Mouse (Mus musculus): ENCODE measurements around the gene Prrt3.

Prrt3 gene

GRCm38 (mm10) chr6:113501388-113502084 is at the start of gene Prrt3:
Prrt3 (minus strand) TSS chr6:113501931.
- no peak for DNase-seq (ENCODE audit: low spot score)

DNA sequence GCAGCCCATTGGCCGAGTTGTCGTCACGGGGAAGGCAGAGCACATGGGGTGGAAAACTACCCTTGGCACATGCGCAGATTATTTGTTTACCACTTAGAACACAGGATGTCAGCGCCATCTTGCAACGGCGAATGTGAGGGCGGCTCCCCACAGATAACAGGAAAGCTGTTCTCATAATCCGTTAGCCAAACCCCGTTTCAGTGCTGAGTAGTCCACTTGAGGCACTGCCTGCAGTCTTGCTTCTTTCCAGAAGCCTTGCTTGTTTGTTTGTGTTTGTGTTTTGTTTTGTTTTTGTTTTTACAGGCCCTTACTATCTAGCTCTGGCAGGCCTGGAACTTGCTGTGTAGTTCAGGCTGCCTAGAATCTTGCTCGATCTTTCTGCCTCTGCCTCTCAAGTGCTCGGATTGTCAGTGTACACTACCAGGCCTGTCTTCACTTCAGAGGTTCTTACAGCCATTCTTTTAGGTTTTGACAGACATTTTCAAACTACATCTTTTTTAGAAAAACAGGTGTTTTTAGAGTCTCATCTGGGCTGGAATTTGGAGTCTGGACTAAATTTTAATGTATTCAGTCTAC is 42.3 kb upstream of the Prrt3 start:
- DNase-seq (ENCODE audit: low spot score): no peak

DNA sequence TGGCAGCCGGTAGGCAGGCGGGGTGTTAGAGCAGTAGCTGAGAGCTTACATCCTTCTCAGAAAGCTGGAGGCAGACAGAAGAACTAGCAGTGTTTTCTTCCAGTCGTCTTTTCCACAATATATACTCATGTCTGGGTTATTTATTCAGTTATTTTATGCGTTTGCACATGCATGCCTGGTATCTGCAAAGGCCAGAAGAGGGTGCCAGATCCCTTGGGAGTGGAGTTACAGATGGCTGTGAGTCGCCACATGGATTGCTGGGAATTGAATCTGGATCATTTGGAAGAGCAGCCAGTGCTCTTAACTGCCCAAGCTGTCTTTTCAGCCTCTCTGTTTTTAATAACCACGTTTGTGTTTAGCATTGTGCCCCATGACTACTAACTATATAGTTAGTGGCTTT is 39.9 kb upstream of the Prrt3 start:
- DNase-seq (ENCODE audit: low spot score): no peak

- DNase-seq (ENCODE audit: low spot score): no peak
These were observed 33.2 kb upstream of the Prrt3 start for GRCm38 (mm10) chr6:113534886-113535285.

DNA sequence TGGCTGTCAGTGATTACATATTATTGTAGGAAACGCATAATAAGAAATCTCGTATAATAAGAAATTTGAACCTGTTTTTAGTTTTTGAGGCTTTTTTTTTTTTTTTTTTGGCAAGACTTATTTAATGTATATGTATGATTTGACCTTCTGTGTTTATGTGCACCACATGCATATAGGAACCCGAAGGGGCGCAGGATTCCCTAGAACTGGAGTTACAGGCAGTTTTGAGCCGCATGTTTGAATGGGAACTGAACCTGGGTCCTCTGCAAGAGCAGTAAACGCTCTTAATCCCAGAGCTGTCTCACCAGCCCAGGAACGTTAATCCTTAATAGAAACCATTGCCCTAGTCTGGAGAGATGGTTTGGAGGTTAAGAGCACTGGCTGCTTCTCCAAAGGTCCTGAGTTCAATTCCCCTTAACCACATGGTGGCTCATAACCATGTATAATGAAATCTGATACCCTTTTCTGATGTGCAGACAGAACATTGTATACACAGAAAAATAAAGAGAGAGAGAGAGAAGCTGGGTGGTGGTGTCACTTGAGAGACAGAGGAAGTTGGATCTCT is 30.2 kb upstream of the Prrt3 start:
- DNase-seq (ENCODE audit: low spot score): no peak

DNA sequence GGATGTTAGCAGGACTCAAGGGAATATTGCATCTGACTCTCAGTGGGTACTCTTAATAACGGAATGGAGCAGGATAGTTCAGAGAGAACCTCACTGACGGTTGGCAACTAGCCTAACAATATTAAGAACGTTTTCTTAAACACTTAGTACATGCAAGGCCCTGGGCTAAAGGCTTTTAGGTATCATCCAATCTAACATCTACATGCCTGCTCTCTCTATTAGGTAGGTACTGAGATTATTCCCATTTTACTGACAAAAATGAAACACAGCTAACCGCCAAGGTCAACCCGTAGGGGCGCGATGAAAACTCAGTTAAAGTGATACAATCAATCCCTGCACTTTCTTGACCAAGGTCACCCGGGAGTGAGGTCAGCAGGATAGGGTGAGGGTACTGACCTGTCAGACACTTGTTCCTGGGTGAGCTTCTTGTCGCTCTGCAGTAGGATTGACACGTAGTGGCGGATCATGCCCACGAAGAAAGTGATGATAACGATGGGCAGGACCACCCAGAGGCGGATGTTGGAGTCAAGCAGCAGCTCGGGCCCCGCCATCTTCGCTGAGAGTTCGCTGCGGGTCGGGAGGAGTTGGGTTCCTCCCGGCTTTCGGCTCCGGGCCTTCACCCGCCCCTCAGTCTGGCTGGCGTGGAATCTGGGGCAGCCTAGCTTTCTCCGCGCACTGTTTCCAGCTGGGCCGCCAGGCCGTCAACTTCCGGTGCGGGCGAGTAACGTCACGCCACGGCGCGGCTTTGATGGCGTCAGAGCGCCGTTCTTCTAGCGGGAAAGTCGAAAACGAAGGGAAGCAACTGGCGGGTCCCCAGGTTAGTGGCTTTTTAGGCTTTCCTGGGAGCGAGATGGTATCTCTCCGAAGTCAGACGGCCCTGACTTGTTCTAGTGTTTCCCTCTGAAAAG is 29.5 kb upstream of the Prrt3 start, which contains the start of the genes Emc3 and Fancd2:
TSS of gene Emc3 (minus strand) at position 721 of the 908 bp plus-strand sequence.
TSS of gene Fancd2 (plus strand) at position 751 of the 908 bp plus-strand sequence.
- peak; percentile 73 for DNase-seq (ENCODE audit: low spot score)

- no peak for DNase-seq (ENCODE audit: low spot score)
These were observed 21.7 kb upstream of the Prrt3 start for GRCm38 (mm10) chr6:113523420-113523819.

GRCm38 (mm10) chr6:113522310-113522709 is 20.6 kb upstream of the Prrt3 start:
- DNase-seq (ENCODE audit: low spot score): no peak

DNA sequence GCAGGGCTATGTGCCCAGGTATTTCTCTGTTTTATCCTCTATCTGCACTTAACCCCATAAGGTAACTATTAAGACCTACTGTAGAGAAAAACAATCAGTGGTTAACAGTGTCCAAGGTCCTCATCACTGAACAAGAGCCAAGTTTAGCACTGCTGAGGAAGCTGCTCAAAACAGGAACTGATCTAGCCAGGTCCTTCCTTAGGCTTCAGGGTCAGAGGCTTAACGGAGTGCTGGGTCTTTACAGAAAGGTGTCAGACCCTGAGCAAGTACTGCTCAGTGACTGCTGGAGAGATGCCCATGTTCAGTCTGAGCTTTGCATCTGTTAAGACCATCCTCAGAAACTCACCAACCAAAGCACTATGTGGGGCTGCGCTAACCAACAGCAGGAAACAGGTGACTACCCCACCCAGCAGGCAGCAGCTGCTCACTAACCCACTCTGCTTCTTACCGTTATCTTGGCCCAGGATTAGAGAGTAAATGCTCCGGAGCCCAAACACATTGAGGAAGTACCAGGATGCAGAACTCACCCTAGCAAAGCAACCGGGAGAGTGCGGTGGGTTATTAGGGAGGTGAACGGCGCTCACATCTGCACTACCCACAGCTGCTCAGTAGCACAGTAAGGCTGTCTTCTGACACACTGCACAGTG is 15.8 kb upstream of the Prrt3 start:
- DNase-seq (ENCODE audit: low spot score): no peak

- DNase-seq (ENCODE audit: low spot score): no peak
These were observed 12.9 kb upstream of the Prrt3 start for GRCm38 (mm10) chr6:113514600-113514999.

DNA sequence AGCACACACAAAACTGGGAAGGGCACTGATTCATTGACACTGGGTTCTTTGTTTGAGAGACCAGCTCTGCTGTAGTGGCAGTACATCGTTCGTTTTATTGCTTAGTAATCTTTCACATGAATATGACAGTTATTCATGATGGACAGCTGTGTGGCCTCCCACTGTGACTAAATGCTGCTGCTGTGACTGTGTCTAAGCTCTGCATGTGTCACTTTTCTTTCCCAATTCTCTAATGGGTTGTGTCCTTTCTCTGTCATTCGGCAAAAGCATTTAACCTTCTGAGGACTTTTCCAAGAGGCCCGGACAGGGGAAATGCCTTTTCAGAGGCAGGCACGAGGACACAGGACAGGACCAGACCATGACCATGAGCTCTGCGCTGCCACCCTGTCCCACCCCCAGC is 12.2 kb upstream of the Prrt3 start:
- DNase-seq (ENCODE audit: low spot score): no peak

- DNase-seq (ENCODE audit: low spot score): no peak
These were observed 7.2 kb upstream of the Prrt3 start for GRCm38 (mm10) chr6:113508947-113509280.

DNA sequence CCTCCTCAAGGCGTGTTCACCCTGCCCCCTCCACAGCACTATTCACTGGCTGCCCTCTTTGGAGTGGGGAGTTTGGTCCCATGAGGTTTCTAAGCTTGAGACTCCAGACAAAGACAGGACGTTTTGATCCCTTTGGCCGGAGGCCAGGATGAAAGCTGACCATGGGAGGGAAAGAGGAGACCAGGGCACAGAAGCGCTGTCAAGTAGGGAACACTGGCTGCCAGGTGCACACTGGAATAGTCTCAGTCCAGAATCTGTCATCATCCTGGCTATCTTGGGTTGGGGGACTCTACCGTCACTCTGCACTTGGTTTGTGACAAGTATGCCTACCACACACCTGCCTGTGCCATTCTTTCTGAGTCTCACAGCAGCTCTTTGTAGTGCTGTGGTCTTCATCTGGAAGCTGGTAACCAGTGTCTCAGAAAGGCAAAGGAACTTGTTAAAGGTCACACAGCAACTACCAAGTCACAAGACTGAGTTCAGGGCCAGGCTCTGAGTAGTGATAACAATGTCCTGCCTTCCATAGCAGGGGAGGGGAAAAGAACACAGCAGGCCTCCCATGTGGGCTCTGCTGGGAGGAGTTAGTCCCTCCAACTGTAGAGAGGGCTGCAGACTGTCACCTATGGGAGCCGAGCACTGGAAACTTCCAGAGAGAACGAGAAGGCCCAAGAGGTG is 6.7 kb upstream of the Prrt3 start:
- no peak for DNase-seq (ENCODE audit: low spot score)

GRCm38 (mm10) chr6:113507130-113507529 is 5.4 kb upstream of the Prrt3 start:
- DNase-seq (ENCODE audit: low spot score): no peak

DNA sequence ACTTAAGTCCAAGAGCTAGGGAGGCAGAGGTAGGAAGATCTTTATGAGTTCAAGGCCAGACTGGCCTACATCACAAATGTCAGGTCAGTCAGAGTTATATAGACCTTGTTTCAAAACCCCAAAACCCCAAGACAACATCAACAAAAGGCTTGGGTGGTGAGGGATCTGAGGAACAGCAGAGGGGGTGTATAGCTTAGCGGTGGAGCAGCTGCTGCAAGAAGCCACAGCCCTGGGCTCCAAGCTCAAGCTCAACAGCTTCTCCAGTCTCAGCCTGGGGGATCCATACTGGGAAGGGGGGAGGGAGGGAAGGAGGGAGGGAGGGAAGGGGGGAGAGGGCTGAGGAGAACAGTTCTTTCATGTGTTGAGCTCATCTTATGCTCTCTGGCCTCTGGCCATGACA is 4.0 kb upstream of the Prrt3 start:
- DNase-seq (ENCODE audit: low spot score): no peak

GRCm38 (mm10) chr6:113502801-113503200 is 1.1 kb upstream of the Prrt3 start:
- no peak for DNase-seq (ENCODE audit: low spot score)

GRCm38 (mm10) chr6:113499346-113499745 is 2.4 kb downstream of the Prrt3 start:
- DNase-seq (ENCODE audit: low spot score): no peak

- no peak for DNase-seq (ENCODE audit: low spot score)
These were observed 6.6 kb downstream of the Prrt3 start for GRCm38 (mm10) chr6:113495071-113495675.

GRCm38 (mm10) chr6:113494258-113494788 is 7.4 kb downstream of the Prrt3 start:
- peak; percentile 48 for DNase-seq (ENCODE audit: low spot score)

GRCm38 (mm10) chr6:113492101-113492864 is 9.4 kb downstream of the Prrt3 start:
- no peak for DNase-seq (ENCODE audit: low spot score)

Measured in ovary, adult 18-20 months (tissue).